11 mouse cellular contexts compared by ENCODE assay signal in genomic region chr15:91927492-91927891, GRCm38 (mm10).
DNase-seq lines count a peak whose midpoint lies in the region; ATAC-seq and TF ChIP-seq lines count a peak whose summit lies in the region.
"Had no signal": no experiment of that assay in that cellular context is flagged by ENCODE, and none has a peak within 500 bp of the region (broad histone marks: within the 10 kb centered on the region; RNA-seq: fewer than 3 reads in every experiment).

No protein-coding gene starts in this region.

- H3K27me3 ChIP-seq in forebrain, postnatal 0 days (ENCODE audit: insufficient read depth, low read length): no peaks in the 10 kb centered on the region
- H3K27me3 ChIP-seq in forebrain, embryonic 13.5 days: no peaks in the 10 kb centered on the region
- H3K27me3 ChIP-seq in liver, embryonic 14.5 days (ENCODE audit: control insufficient read depth, insufficient read depth, low read length): no peaks in the 10 kb centered on the region
- no peaks in the 10 kb centered on the region for H3K27me3 ChIP-seq in forebrain, embryonic 16.5 days (replicated peaks; ENCODE audit: control insufficient read depth, insufficient read depth, low read length)
- H3K27me3 ChIP-seq: megakaryocyte, embryonic 14.5 days had no signal

- ATAC-seq in forebrain, postnatal 0 days: no peak
- ATAC-seq in forebrain, embryonic 13.5 days: no peak
- no peak for ATAC-seq in liver, embryonic 14.5 days (ENCODE audit: insufficient read depth)
- no peak for ATAC-seq in forebrain, embryonic 16.5 days

- no peak overlapping the region for H3K9ac ChIP-seq in forebrain, postnatal 0 days
- H3K9ac ChIP-seq in forebrain, embryonic 13.5 days: no peak overlapping the region
- no peak overlapping the region for H3K9ac ChIP-seq in liver, embryonic 14.5 days (replicated peaks)
- H3K9ac ChIP-seq in forebrain, embryonic 16.5 days (replicated peaks; ENCODE audit: low read depth, low read length): no peak overlapping the region

- WGBS in forebrain, postnatal 0 days: 16% methylated on average over 3 of the region's 3 CpGs
- WGBS in forebrain, embryonic 13.5 days: 13% methylated on average over 3 of the region's 3 CpGs
- WGBS in liver, embryonic 14.5 days (ENCODE audit: insufficient replicate concordance): 9% methylated on average over 3 of the region's 3 CpGs
- WGBS in forebrain, embryonic 16.5 days: 18% methylated on average over 3 of the region's 3 CpGs

- peak; percentile 6 for DNase-seq in forebrain, postnatal 0 days
- DNase-seq in left cerebral cortex, postnatal 4 days: peak; percentile 12
- DNase-seq in left cerebral cortex, postnatal 25 days (ENCODE audit: low spot score in 2 of 2): no peak
- peak; percentile 17 for DNase-seq in brain, adult 2 months (ENCODE audit: low read depth, low spot score)
- DNase-seq in liver, embryonic 14.5 days (ENCODE audit: low read depth in 3 of 3, low spot score in 3 of 3): no peak
- DNase-seq in gastrocnemius, postnatal 36 days: no peak
- DNase-seq: cerebellum, adult 9-10 months; heart, postnatal 14 days had no signal

- no peak for TF ChIP-seq EP300 in liver, embryonic 14.5 days (IDR thresholded peaks at IDR 0.05; ENCODE audit: low read depth)

- no peaks in the 10 kb centered on the region for H3K4me1 ChIP-seq in forebrain, postnatal 0 days (ENCODE audit: insufficient read depth)
- no peaks in the 10 kb centered on the region for H3K4me1 ChIP-seq in forebrain, embryonic 13.5 days
- no peaks in the 10 kb centered on the region for H3K4me1 ChIP-seq in liver, embryonic 14.5 days (replicated peaks; ENCODE audit: control insufficient read depth in 2 of 2, insufficient read depth in 2 of 2, low read length in 1 of 2)
- H3K4me1 ChIP-seq in forebrain, embryonic 16.5 days (replicated peaks; ENCODE audit: control insufficient read depth, insufficient read depth, low read length): peaks cover 3% of the 10 kb centered on the region
- H3K4me1 ChIP-seq: megakaryocyte, embryonic 14.5 days had no signal

- H3K36me3 ChIP-seq in forebrain, postnatal 0 days (ENCODE audit: insufficient read depth): no peaks in the 10 kb centered on the region
- H3K36me3 ChIP-seq in forebrain, embryonic 13.5 days (ENCODE audit: poor library complexity, severe bottlenecking): no peaks in the 10 kb centered on the region
- H3K36me3 ChIP-seq in liver, embryonic 14.5 days (replicated peaks; ENCODE audit: control insufficient read depth, insufficient read depth, low read depth): no peaks in the 10 kb centered on the region
- H3K36me3 ChIP-seq in forebrain, embryonic 16.5 days (ENCODE audit: control insufficient read depth, insufficient read depth): no peaks in the 10 kb centered on the region

- peak; percentile 53 for TF ChIP-seq CTCF in forebrain, postnatal 0 days (IDR thresholded peaks at IDR 0.05; ENCODE audit: low read depth)
- TF ChIP-seq CTCF in liver, embryonic 14.5 days (IDR thresholded peaks at IDR 0.05; ENCODE audit: low read depth): peak; percentile 41

- intact Hi-C loops in left cerebral cortex, postnatal 4 days (cut with DNase I): no loop called here
- intact Hi-C loops in left cerebral cortex, postnatal 25 days (cut with DNase I): no loop called here
- intact Hi-C loops in gastrocnemius, postnatal 36 days (cut with DNase I): no loop called here

- no peak overlapping the region for H3K27ac ChIP-seq in forebrain, postnatal 0 days (ENCODE audit: low read depth, low read length)
- H3K27ac ChIP-seq in forebrain, embryonic 13.5 days: no peak overlapping the region
- H3K27ac ChIP-seq in liver, embryonic 14.5 days: no peak overlapping the region
- no peak overlapping the region for H3K27ac ChIP-seq in forebrain, embryonic 16.5 days (ENCODE audit: low read length)

- no peak overlapping the region for H3K4me3 ChIP-seq in forebrain, postnatal 0 days (ENCODE audit: low read depth, low read length)
- H3K4me3 ChIP-seq in forebrain, embryonic 13.5 days: no peak overlapping the region
- no peak overlapping the region for H3K4me3 ChIP-seq in liver, embryonic 14.5 days (ENCODE audit: insufficient read depth in 1 of 2, low read depth in 2 of 2, low read length in 2 of 2)
- H3K4me3 ChIP-seq in forebrain, embryonic 16.5 days (replicated peaks; ENCODE audit: low read length): no peak overlapping the region
- H3K4me3 ChIP-seq: megakaryocyte, embryonic 14.5 days had no signal

- H3K9me3 ChIP-seq in forebrain, postnatal 0 days (ENCODE audit: low read length): no peaks in the 10 kb centered on the region
- no peaks in the 10 kb centered on the region for H3K9me3 ChIP-seq in forebrain, embryonic 13.5 days (replicated peaks)
- H3K9me3 ChIP-seq in liver, embryonic 14.5 days (ENCODE audit: control insufficient read depth, low read length): no peaks in the 10 kb centered on the region
- H3K9me3 ChIP-seq in forebrain, embryonic 16.5 days (ENCODE audit: control insufficient read depth, low read length): no peaks in the 10 kb centered on the region

- H3K4me2 ChIP-seq in forebrain, postnatal 0 days (ENCODE audit: low read depth): no peak overlapping the region
- H3K4me2 ChIP-seq in forebrain, embryonic 13.5 days: no peak overlapping the region
- H3K4me2 ChIP-seq in liver, embryonic 14.5 days (ENCODE audit: low read depth): no peak overlapping the region
- no peak overlapping the region for H3K4me2 ChIP-seq in forebrain, embryonic 16.5 days (ENCODE audit: low read length)

Comparison
In these comparisons a context has a peak if more than half of its experiments do, and no peak if none do; other contexts are left out.
1. DNase-seq: peak in forebrain, postnatal 0 days (single experiment), left cerebral cortex, postnatal 4 days (single experiment) and brain, adult 2 months (single experiment); none in left cerebral cortex, postnatal 25 days (0 of 2), liver, embryonic 14.5 days (0 of 3) and gastrocnemius, postnatal 36 days (0 of 2).